Mouse (Mus musculus): ENCODE data around the gene Cnn1. TPM values are rescaled to one million over a fixed set of nuclear protein-coding genes. Genes with fewer than 3 reads are reported as not detected.

Cnn1 gene
- total and polyA plus RNA-seq, 2 experiments from 2014 or later = 41.3 to 305 TPM

- Histone ChIP-seq H3K4me1 (ENCODE audit: control insufficient read depth, insufficient read depth) (peaks cover 9% of the 10 kb centered on the region; the same call in 1 of the 2 replicates), H3K27ac (ENCODE audit: low read depth) (no peak overlapping the region), H3K9ac (replicated peaks; ENCODE audit: low read depth, low read length) (no peak overlapping the region), H3K4me3 (ENCODE audit: low read depth, low read length) (no peak overlapping the region), H3K36me3 (replicated peaks; ENCODE audit: control insufficient read depth, insufficient read depth, low read length) (no peaks in the 10 kb centered on the region), H3K9me3 (replicated peaks; ENCODE audit: control insufficient read depth, low read length) (no peaks in the 10 kb centered on the region), H3K27me3 (ENCODE audit: control insufficient read depth, insufficient read depth, low read length) (no peaks in the 10 kb centered on the region), H3K4me2 (ENCODE audit: low read depth, low read length) (no peak overlapping the region)
- TF ChIP-seq EP300 (IDR thresholded peaks at IDR 0.05; ENCODE audit: low read depth) (no peak), CTCF (IDR thresholded peaks at IDR 0.05; ENCODE audit: low read depth) (no peak)
- WGBS = 98% methylated on average over 7 of the region's 7 CpGs
- no peak for DNase-seq (ENCODE audit: low spot score)
- no peak for ATAC-seq (ENCODE audit: insufficient read depth, low read depth)
Measured at GRCm38 (mm10) chr9:22089281-22089680, 9.7 kb upstream of the Cnn1 start.

GRCm38 (mm10) chr9:22089986-22090385, 9.0 kb upstream of the Cnn1 start:
- no peaks in the 10 kb centered on the region for H3K36me3 ChIP-seq (replicated peaks; ENCODE audit: control insufficient read depth, insufficient read depth, low read length)
- H3K4me2 ChIP-seq (ENCODE audit: low read depth, low read length) = no peak overlapping the region
- 0 out of 2 replicates have a peak, but pooled peaks cover 6% of the 10 kb centered on the region for H3K4me1 ChIP-seq (ENCODE audit: control insufficient read depth, insufficient read depth)
- ATAC-seq (ENCODE audit: insufficient read depth, low read depth) = no peak
- H3K9me3 ChIP-seq (replicated peaks; ENCODE audit: control insufficient read depth, low read length) = no peaks in the 10 kb centered on the region
- no peaks in the 10 kb centered on the region for H3K27me3 ChIP-seq (ENCODE audit: control insufficient read depth, insufficient read depth, low read length)
- no peak for TF ChIP-seq CTCF (IDR thresholded peaks at IDR 0.05; ENCODE audit: low read depth)
- TF ChIP-seq EP300 (IDR thresholded peaks at IDR 0.05; ENCODE audit: low read depth) = no peak
- DNase-seq (ENCODE audit: low spot score) = no peak
- no peak overlapping the region for H3K9ac ChIP-seq (replicated peaks; ENCODE audit: low read depth, low read length)
- 61% methylated on average over 7 of the region's 7 CpGs for WGBS
- H3K4me3 ChIP-seq (ENCODE audit: low read depth, low read length) = no peak overlapping the region
- peak overlapping the region; percentile 3; the same call in 1 of the 2 replicates for H3K27ac ChIP-seq (ENCODE audit: low read depth)

- no peak overlapping the region for H3K4me3 ChIP-seq (ENCODE audit: low read depth, low read length)
- no peak overlapping the region for H3K9ac ChIP-seq (replicated peaks; ENCODE audit: low read depth, low read length)
- no peaks in the 10 kb centered on the region for H3K27me3 ChIP-seq (ENCODE audit: control insufficient read depth, insufficient read depth, low read length)
- no peaks in the 10 kb centered on the region for H3K36me3 ChIP-seq (replicated peaks; ENCODE audit: control insufficient read depth, insufficient read depth, low read length)
- H3K4me2 ChIP-seq (ENCODE audit: low read depth, low read length) = no peak overlapping the region
- no peaks in the 10 kb centered on the region for H3K9me3 ChIP-seq (replicated peaks; ENCODE audit: control insufficient read depth, low read length)
- ATAC-seq (ENCODE audit: insufficient read depth, low read depth) (no peak), DNase-seq (ENCODE audit: low spot score) (no peak)
- H3K27ac ChIP-seq (ENCODE audit: low read depth) = no peak overlapping the region
- 0 out of 2 replicates have a peak, but pooled peaks cover 5% of the 10 kb centered on the region for H3K4me1 ChIP-seq (ENCODE audit: control insufficient read depth, insufficient read depth)
- no peak for TF ChIP-seq CTCF (IDR thresholded peaks at IDR 0.05; ENCODE audit: low read depth)
- no peak for TF ChIP-seq EP300 (IDR thresholded peaks at IDR 0.05; ENCODE audit: low read depth)
- WGBS = 89% methylated on average over 6 of the region's 6 CpGs
Measured at GRCm38 (mm10) chr9:22092746-22093145, 6.3 kb upstream of the Cnn1 start.

- DNase-seq (ENCODE audit: low spot score) (peak; percentile 60), ATAC-seq (ENCODE audit: insufficient read depth, low read depth) (peak; percentile 82)
- H3K4me1 ChIP-seq (ENCODE audit: control insufficient read depth, insufficient read depth) = 0 out of 2 replicates have a peak, but pooled peaks cover 11% of the 10 kb centered on the region
- no peaks in the 10 kb centered on the region for H3K9me3 ChIP-seq (replicated peaks; ENCODE audit: control insufficient read depth, low read length)
- TF ChIP-seq EP300 (IDR thresholded peaks at IDR 0.05; ENCODE audit: low read depth) (no peak), CTCF (IDR thresholded peaks at IDR 0.05; ENCODE audit: low read depth) (peak; percentile 71)
- no peaks in the 10 kb centered on the region for H3K36me3 ChIP-seq (replicated peaks; ENCODE audit: control insufficient read depth, insufficient read depth, low read length)
- H3K4me3 ChIP-seq (ENCODE audit: low read depth, low read length) = peak overlapping the region; percentile 40
- WGBS = under 1% methylated on average over 24 of the region's 24 CpGs
- no peak overlapping the region for H3K27ac ChIP-seq (ENCODE audit: low read depth)
- peak overlapping the region; percentile 30 for H3K9ac ChIP-seq (replicated peaks; ENCODE audit: low read depth, low read length)
- H3K27me3 ChIP-seq (ENCODE audit: control insufficient read depth, insufficient read depth, low read length) = 0 out of 2 replicates have a peak, but pooled peaks cover 3% of the 10 kb centered on the region
- peak overlapping the region; percentile 68 for H3K4me2 ChIP-seq (ENCODE audit: low read depth, low read length)
Measured at GRCm38 (mm10) chr9:22095854-22096307, 3.1 kb upstream of the Cnn1 start.

GRCm38 (mm10) chr9:22099922-22100321, 906 bp downstream of the Cnn1 start:
- Histone ChIP-seq H3K9ac (replicated peaks; ENCODE audit: low read depth, low read length) (peak overlapping the region; percentile 37), H3K27me3 (ENCODE audit: control insufficient read depth, insufficient read depth, low read length) (0 out of 2 replicates have a peak, but pooled peaks cover 3% of the 10 kb centered on the region), H3K4me2 (ENCODE audit: low read depth, low read length) (peak overlapping the region; percentile 48), H3K4me1 (ENCODE audit: control insufficient read depth, insufficient read depth) (0 out of 2 replicates have a peak, but pooled peaks cover 11% of the 10 kb centered on the region), H3K36me3 (replicated peaks; ENCODE audit: control insufficient read depth, insufficient read depth, low read length) (no peaks in the 10 kb centered on the region), H3K4me3 (ENCODE audit: low read depth, low read length) (peak overlapping the region; percentile 32), H3K9me3 (replicated peaks; ENCODE audit: control insufficient read depth, low read length) (no peaks in the 10 kb centered on the region), H3K27ac (ENCODE audit: low read depth) (peak overlapping the region; percentile 38)
- TF ChIP-seq CTCF (IDR thresholded peaks at IDR 0.05; ENCODE audit: low read depth) (no peak), EP300 (IDR thresholded peaks at IDR 0.05; ENCODE audit: low read depth) (no peak)
- WGBS = under 1% methylated on average over 18 of the region's 18 CpGs
- ATAC-seq (ENCODE audit: insufficient read depth, low read depth) = 0 out of 2 replicates have a peak, but pooled peaks have one; percentile 27
- no peak for DNase-seq (ENCODE audit: low spot score)

GRCm38 (mm10) chr9:22108194-22108593, 9.2 kb downstream of the Cnn1 start:
- ATAC-seq (ENCODE audit: insufficient read depth, low read depth) = no peak
- Histone ChIP-seq H3K4me3 (ENCODE audit: low read depth, low read length) (no peak overlapping the region), H3K4me1 (ENCODE audit: control insufficient read depth, insufficient read depth) (no peaks in the 10 kb centered on the region), H3K36me3 (replicated peaks; ENCODE audit: control insufficient read depth, insufficient read depth, low read length) (peaks cover 27% of the 10 kb centered on the region), H3K27me3 (ENCODE audit: control insufficient read depth, insufficient read depth, low read length) (no peaks in the 10 kb centered on the region), H3K27ac (ENCODE audit: low read depth) (no peak overlapping the region), H3K9ac (replicated peaks; ENCODE audit: low read depth, low read length) (no peak overlapping the region), H3K9me3 (replicated peaks; ENCODE audit: control insufficient read depth, low read length) (no peaks in the 10 kb centered on the region), H3K4me2 (ENCODE audit: low read depth, low read length) (no peak overlapping the region)
- no peak for DNase-seq (ENCODE audit: low spot score)
- WGBS = 88% methylated on average over 9 of the region's 9 CpGs
- TF ChIP-seq EP300 (IDR thresholded peaks at IDR 0.05; ENCODE audit: low read depth) (no peak), CTCF (IDR thresholded peaks at IDR 0.05; ENCODE audit: low read depth) (no peak)

Data from heart, postnatal 0 days (tissue).